Mouse (Mus musculus): ENCODE data around the gene Tbrg4.

DNA sequence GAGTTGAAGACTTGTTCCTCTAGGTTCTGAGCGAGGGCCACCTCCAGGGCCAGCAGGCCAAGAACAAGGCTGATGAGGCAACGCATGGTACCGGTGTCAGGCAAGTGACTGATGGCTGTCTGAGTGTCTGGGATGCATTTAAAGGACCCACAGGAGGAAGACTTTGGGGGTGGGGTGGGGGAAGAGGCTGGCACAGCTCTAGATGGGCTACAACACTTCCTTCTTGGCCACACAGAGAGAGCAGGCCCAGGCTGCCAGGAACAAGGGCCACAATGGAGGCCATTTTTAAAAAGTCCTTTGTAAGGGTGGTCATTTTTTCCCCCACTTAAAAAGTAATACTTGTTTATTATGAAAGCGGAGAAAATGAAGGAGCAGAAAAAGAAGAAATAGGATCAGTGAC lies 12.7 kb upstream of the Tbrg4 start, which contains the start of gene Wap:
- TF ChIP-seq POLR2A (IDR thresholded peaks at IDR 0.05; ENCODE audit: control insufficient read depth in 1 of 2, insufficient read depth in 1 of 2, low read depth in 1 of 2, low read length in 2 of 2, poor library complexity in 1 of 2) (no peak), TCF12 (IDR thresholded peaks at IDR 0.05; ENCODE audit: low read depth, low read length) (no peak), USF1 (IDR thresholded peaks at IDR 0.05; ENCODE audit: low read depth, low read length) (no peak), MAFK (IDR thresholded peaks at IDR 0.05; ENCODE audit: borderline replicate concordance, low read depth, low read length) (no peak), CTCF (IDR thresholded peaks at IDR 0.05 in 2 of 3, conservative IDR thresholded peaks at IDR 0.05 in 1 of 3; ENCODE audit: control insufficient read depth in 1 of 3, insufficient read depth in 1 of 3, low read depth in 2 of 3, low read length in 3 of 3, poor library complexity in 1 of 3, severe bottlenecking in 1 of 3) (no peak), TAL1 (IDR thresholded peaks at IDR 0.05; ENCODE audit: low read length) (no peak), GATA1 (IDR thresholded peaks at IDR 0.05; ENCODE audit: low read depth, low read length) (no peak), ZC3H11A (IDR thresholded peaks at IDR 0.05; ENCODE audit: low read depth, low read length) (no peak), ETS1 (IDR thresholded peaks at IDR 0.05; ENCODE audit: low read depth, low read length) (no peak), EP300 (IDR thresholded peaks at IDR 0.05; ENCODE audit: low read depth in 1 of 2, low read length in 2 of 2) (no peak), JUND (IDR thresholded peaks at IDR 0.05; ENCODE audit: low read depth, low read length) (no peak), MAX (IDR thresholded peaks at IDR 0.05; ENCODE audit: low read length) (no peak)
